Mouse (Mus musculus): Measurements from ENCODE around the gene Guca1b.
"Not testable (repeated sequence)": the region's sequence is repeated elsewhere in the genome, so short reads cannot be mapped to it uniquely, and the experiment has no call there.

The Guca1b gene

DNA sequence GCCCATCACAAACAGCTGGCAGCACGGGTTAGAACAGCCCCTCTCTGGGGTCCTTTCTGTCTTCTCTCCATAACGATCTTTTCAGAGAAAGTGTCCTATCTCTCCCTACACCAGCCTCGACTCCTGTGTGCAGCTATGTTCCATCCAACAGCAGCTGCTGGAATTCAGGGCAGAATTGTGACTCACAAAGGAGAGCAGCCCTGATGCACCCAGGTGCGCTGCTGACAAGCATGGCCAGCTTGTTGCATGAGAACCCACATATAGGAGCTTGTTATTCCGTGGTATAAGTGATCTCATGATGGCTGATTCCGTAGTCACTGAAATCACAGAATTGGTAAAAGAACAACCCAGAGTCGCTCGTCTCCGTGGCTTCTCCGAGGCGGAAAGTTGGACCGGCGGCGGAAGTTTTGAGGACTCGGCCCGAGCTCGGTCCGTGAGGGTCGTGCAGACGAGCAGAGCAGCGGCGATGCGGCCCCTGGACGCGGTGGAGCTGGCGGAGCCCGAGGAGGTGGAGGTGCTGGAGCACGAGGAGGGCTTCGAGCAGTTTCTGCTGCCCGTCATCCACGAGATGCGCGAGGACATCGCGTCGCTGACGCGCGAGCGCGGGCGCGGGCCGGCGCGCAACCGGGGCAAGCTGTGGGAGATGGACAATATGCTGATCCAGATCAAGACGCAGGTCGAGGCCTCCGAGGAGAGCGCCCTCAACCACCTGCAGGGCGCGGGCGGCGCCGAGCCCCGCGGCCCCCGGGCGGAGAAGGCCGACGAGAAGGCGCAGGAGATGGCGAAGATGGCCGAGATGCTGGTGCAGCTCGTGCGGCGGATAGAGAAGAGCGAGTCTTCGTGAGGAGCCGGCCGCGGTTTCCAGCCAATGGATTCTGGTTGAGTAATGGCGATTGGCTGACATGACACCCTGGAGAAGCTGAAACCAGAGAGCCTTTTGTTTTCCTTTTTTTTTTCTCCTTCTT, 25.0 kb downstream of the Guca1b start:
- DNase-seq (ENCODE audit: inconsistent ontology term), result not testable (repeated sequence)

DNA sequence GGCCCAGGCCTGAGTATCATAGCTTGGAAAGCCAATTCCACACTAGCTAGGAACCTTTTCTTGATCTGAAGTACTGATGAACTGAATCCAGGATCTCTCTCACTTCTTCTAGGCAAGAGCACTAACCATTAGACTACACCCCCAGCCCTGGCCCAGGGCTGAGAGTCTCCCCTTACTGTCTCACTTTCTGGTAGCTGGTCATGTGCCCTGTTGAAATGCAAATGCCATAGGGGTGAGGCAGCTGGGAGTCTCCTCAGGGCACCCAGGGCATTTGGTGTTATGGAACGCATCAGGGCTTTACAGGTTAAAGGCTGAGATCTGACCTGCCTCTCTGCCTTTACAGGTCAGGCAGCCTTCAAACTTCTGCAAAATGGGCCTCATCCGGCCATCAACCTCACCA, 35.0 kb downstream of the Guca1b start:
- DNase-seq (ENCODE audit: inconsistent ontology term), result no peak

DNA sequence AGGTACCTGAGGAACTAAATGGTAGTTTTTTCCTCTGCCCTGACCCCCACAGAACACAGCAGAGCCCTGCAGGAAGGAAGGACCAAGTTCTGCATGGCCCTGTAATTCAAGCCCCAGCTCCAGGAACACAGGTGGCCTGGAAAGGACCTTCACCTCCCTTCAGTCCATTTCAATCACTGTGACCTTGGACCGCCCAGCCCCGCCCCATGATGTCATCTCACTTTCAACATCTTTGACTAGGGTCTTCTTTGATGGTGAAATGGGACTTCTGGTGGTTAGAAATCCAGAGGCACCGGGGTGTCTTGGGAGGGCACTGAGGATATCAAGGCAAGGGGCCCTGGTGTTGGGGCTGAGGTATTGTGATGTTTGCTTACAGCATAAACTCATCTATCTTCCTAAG, 36.4 kb downstream of the Guca1b start:
- DNase-seq (ENCODE audit: inconsistent ontology term), result no peak

DNA sequence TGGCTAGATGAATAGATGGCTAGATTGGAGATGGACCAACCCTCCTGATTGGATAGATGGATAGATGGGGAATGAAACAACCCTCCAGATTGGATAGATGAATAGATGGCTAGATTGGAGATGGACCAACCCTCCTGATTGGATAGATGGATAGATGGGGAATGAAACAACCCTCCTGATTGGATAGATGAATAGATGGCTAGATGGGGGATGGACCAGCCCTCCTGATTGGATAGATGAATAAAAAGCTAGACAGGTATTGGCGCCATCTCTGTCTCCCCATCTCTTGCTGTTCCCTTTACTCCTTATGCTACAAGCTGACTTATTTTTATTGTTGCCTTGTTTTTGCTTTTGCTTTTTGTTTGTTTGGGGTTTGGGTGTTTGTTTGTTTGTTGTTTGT, 37.4 kb downstream of the Guca1b start:
- DNase-seq (ENCODE audit: inconsistent ontology term), result not testable (repeated sequence)

DNA sequence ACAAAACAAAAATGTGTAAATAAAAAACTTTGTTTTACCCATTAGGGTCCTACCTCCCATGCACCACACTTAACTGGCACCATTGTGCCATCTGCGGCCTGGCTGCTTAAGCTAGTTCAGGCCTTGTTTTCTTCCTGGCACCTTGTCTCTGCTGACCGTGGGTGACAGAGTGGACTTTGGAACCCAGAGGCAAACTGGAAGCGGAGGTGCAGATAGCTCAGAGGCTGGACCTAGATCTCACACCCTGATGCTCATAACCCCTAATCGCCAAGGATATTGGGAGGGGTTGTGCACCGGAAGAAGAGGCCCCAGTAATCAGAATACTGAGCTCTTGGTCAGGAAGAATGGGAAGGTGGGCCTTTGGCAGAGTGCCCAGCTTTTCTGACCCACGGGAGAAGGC, 39.0 kb downstream of the Guca1b start:
- no peak for DNase-seq (ENCODE audit: inconsistent ontology term)

DNA sequence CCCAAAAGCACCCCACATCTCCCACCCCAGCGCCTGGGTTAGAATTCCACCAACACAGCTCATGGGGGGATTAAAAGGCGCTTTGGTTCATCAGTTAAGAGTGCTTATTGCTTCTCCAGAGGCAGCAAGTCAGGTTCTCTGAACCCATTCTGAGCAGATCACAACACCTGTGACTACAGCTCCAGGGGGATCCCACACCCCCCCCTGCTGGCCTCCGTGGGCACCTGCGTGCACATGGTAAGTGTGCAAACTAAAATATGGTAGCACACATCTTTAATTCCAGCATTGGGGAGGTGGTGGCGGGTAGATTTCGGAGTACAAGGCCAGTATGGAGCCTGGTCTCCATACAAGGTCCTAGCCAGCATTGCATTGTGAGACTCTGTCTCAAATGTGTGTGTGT, 42.1 kb downstream of the Guca1b start:
- no peak for DNase-seq (ENCODE audit: inconsistent ontology term)

DNA sequence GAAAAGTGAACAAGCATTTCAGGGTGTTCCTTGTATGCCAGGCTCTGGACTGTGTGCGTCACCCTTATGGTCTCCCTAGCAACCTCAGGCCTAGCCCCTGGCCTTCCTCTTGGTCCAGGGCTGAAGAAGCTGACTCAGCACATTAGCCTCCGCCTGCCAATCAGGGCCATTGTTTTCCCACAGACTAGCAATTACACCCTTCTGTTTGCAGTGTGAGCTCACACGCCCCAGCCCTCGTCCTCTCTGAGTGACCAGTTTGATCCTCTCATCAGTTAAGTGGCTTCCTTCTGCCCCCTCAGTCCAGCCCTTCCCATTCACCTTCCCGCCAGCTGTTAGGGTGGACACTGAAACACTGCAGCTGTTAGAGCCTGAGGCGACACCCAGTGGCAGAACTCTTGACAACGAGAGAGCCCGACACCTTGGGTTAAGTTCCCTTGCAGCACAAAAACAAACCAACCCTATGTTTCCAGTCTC, 43.7 kb downstream of the Guca1b start:
- DNase-seq (ENCODE audit: inconsistent ontology term), result peak; percentile 48

DNA sequence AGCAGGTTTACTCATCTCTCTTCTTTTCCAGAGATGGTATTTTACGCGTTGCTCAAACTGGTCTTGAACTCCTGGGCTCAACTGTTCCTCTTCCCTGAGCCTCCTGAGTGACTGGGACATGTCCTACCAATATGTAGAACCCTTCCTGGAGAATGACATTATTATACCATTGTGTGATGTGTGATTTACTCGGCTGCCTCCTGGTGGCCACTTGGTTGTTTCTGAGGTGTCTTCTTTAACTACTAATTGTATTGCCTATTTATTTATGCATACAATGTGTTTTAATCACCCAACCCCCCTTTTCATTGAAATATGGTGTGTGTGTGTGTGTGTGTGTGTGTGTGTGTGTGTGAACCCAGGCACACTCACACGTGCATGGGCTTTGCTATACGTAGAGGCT, 45.6 kb downstream of the Guca1b start:
- DNase-seq (ENCODE audit: inconsistent ontology term), result no peak

DNA sequence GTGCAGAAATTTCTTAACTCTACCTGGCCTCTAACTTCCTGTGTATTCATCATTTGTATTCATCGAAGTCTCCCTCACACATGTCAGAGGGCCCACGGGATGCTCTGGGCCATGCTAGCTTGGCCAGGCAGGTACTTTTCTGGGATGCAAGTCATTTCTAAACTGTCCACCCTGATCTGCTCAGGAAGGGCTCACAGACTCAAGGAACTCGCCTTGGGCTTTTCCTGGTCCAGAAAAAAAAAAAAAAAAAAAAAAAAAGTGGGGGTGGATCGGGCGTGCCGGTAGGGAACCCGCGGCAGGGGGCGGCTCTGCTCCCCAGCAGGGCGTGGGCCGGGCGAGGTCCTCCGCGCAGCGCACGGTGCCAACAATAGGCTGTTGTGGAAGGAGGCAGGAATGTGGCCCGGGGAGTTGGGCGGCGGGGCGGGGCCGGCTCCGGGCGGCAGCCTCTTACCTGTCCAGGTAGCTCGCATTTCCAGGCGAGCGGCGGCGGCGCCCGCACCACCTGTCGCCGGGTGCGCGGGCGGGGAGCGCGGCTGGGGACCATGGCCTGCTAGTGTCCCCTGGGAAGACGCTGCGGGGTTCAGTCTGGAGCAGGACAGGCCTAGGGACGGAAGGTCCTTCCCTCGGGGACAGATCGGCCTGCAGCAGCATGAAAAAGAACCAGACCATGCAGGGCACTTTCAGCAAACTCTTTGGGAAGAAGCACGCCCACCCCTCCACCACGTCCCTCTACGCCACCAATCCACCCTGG, 51.1 kb downstream of the Guca1b start, which contains the start of gene AI661453:
Gene AI661453 (plus strand): TSS at position 460 of the 751 bp plus-strand sequence.
- DNase-seq (ENCODE audit: inconsistent ontology term), result no peak

DNA sequence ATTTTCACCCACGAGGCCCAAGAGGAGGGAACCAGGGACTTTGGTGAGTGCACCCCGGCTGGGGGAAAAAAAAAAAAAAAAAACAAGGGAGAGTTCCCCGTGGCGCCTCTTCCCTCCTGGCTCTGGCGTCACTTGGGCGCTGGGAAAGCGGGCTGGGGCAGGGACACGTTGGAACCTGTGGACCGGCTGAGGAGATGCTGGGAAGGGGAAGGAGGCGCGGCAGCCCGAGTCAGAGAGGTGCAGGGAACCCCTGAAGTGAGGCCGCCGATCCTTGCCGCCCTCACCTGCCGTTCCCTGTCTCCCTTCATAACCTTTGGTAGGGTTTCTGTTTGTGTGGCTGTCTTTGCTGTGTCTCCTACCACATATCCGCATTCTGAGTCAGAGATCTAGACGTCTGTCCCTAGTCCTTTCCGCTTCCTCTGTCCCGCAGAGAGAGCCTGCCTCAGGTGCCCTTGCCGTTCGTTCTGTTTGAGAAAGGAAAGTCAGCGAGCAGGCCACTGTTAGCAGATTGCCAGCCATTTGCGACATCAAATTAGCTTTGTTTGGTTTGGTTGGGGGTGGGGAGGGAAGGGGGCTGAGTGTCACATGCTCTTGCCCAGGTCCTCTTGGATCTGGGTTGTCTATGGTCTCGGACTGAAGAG, 51.8 kb downstream of the Guca1b start, which contains the start of gene 1700001C19Rik:
Gene 1700001C19Rik (minus strand): TSS at position 470 of the 641 bp plus-strand sequence.
- DNase-seq (ENCODE audit: inconsistent ontology term), result no peak

DNA sequence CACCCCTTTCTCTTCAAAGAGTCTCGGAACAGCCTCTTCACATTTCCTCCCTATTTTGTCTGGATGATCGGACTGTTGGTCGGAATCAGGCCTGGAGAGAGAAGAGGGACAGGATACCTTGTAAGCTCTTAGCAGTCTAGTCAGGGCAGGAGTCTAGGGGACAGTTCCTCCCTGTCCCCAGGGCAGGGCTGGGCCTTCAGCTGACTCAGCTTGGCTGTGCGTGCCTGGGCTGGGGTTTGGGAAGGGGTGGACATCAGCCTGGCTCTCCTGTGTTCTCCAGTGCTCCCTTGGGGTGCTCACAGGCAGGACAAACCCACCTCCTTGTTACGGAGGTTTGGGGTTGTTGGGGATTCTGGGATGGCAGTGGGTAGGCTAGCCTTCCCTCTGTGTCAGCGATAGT, 53.4 kb downstream of the Guca1b start:
- DNase-seq (ENCODE audit: inconsistent ontology term), result no peak

DNA sequence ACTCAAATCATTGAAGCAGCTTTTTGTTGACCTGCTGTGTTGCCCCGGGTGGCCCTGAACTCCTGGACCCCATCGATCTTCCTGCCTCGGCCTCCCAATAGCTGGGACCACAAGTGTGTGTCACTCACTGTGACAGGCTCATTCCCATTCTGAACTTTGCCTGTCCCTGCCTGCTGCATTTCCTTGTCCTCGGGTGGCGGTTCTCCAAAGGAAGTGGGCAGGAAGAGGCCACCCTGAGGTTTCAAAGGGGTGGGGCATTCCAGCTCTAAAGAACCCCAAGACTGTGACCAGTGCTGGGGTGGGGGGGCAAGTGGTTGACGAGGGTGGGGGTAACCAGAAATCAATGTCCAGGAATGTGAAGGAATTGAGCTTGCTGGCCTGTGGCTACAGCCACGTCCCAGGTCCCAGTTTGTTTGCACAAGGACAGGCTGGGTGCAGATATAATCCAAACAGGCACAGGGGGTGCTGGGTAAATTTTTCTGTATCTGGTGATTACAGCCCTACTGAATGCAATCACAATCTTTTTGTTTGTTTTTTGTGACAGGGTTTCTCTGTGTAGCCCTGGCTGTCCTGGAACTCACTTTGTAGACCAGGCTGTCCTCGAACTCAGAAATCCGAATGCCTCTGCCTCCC, 54.3 kb downstream of the Guca1b start:
- no peak for DNase-seq (ENCODE audit: inconsistent ontology term)

DNA sequence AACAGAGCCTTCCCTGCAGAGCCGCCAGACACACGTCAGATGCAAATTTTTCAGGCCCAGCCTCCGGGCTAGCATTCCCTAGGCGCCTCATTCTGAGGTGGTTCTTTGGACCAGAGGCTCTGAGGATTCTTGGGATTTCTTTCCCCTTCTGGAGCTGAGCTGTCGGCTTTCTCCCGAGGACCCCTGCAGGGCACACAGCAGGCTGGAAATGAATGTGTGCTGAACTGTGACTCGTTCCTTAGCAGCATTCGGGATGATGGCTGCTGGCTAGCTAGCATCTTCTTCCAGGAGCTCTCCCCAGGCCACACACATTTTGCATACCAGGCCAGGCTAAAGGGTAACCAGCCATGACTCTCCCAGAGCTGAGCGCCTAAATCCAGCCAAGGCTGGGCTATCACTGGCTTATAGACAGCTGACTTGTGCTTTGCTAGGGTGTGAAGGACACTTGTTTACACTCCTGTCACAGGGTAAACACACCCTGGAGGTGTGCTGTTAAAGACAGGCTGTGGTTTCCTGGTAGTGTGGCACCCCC, 55.2 kb downstream of the Guca1b start:
- peak; percentile 85 for DNase-seq (ENCODE audit: inconsistent ontology term)

DNA sequence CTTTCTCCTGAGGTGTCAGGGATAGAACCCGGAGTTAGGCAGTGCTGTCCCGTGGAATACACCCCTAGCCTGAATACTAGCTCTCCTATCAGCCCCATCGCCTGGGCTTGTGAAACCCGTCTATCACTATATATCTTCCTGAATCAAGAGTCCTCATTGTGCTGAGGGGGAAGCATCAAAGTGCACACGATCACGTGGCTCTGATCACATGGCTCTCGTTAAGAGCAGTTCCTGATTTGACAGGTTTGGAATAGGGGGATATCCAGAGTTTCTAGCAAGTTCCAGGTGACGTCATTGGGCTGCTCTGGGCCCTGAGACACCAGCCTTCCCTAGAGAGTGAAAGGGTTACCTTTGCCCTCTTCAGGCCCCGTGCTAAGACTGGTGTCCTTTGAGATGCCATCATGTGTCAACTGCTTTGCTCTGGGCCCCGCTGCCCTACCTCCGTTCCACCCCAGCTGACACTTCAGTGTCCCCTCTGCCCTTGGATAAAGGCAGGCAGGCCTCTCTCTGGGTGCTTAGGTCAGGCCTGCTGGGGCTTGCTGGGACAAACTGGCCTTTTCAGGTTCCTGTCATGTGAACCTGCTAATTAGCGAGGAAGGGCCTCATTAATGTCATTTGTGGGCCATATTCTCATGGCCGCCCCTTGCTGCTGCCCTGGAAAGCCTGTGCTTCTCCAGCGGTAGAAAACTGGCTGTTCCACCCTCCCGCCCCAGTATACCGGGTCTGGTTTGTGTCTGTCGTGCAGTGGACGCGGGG, 56.3 kb downstream of the Guca1b start:
- DNase-seq (ENCODE audit: inconsistent ontology term), result no peak

DNA sequence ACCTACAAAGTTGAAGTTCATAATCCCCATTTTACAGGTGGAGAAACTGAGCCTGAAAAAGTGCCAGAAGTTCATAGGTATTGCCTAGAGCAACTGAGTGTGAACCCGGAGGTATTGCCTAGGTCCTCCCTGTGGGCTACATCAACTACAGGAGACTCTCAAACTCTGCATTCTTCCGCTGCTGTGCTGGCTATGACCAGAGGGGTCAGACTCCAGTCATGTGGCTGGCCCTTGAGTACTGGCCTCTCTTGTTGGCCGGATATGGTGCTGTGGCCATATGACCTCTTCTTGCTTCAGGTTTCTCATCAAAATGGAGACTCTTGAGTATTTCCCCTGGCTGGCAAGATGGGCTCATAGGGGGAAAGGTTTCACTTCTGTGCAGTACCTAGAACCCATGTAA, 57.1 kb downstream of the Guca1b start:
- DNase-seq (ENCODE audit: inconsistent ontology term), result no peak

All from Muller cell, postnatal 12 days (primary cell).